Mouse (Mus musculus) splenic B cell, adult 2 months (primary cell): Measurements from ENCODE around the gene Itpr1.
A peak's percentile ranks its signal among the peaks of the same experiment; 100 is the strongest.

ENCODE experiments used
- DNase-seq: peaks from one replicate; pipeline ENCODE4 v3.0.0-alpha.2; 2011; ENCODE audit warnings: low read depth, low spot score
- H3K27me3 ChIP-seq: 2 replicates; pipeline ENCODE4 v1.6.1; 2012; ENCODE audit warnings: mild to moderate bottlenecking, low read length, moderate library complexity, mixed read lengths; ENCODE audit not compliant: control insufficient read depth, poor library complexity, insufficient read depth, severe bottlenecking
- H3K36me3 ChIP-seq: 2 replicates; pipeline ENCODE4 v1.6.1; 2012; ENCODE audit warnings: mild to moderate bottlenecking, low read length, moderate library complexity, mixed read lengths; ENCODE audit not compliant: control insufficient read depth, poor library complexity, insufficient read depth, severe bottlenecking

Itpr1 gene

DNA sequence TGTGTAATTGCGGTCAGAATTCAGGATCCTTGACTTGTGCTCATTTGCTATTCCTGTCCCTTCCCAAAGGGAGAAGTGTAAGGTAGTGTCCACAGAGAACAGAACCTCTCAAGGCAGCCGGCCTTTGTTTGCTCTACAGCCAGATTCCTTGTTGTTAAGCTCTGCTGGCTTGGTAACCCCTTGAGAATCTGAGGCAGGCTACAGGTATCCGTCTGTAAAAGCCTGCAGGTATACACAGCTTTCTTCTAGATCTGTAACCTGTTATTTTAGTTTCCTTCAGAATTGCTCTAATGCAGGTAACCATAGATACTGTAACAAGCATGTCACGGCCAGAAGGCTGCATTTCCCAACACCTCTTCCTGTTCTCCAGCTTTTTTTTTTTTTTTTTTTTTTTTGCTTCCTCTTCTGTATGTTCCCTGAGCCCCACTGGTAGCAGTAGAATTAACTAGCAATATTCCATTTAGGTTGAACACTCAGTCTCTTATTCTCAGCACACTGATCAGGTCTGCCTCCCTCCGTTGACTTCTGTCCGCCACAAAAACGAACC, 158.5 kb downstream of the Itpr1 start:
- H3K27me3 ChIP-seq: no peaks in the 10 kb centered on the region

DNA sequence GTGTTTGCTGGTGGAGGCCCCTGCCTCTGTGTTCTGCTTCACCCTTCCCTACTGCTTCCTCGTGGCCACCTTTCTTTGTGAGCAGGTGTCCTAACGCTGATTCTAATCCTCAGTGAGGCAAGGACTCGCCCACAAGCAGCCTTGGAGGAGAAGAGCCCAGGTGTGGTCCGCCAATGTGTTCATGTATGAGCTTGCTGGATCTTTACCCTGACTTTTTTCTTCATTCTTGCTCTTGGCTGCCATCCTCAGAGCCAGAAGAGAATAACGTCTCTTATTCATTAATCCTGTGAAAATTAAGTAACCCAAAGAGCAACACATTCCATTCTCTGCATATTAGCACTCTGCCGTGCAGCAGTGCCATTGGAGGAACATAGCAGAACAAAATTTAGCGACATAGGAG, 161.1 kb downstream of the Itpr1 start:
- H3K36me3 ChIP-seq: peaks cover 14% of the 10 kb centered on the region
- DNase-seq: peak; percentile 3
- no peaks in the 10 kb centered on the region for H3K27me3 ChIP-seq

More for the DNA sequence above, 158.5 kb downstream of the Itpr1 start:
- no peak for DNase-seq
- H3K36me3 ChIP-seq: peaks cover 6% of the 10 kb centered on the region

DNA sequence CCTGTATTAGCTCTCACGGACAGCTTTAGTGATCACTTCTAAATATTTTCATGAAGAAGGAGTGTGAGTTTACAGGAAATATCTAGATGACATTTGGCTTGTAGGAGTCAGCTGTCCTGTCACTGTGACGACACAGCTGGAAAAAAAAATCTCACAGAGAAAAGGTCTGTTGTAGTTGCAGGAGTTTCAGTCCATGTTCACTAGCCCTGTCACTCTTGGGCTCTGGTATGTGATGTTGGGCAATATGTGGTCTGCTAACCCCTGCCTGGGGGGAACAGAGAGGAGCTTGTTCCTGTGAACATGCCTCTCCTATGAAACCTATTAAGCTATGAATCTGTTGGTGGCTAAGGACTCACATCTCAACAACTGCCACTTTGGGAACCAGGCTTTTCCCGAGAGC, 166.1 kb downstream of the Itpr1 start:
- H3K27me3 ChIP-seq: no peaks in the 10 kb centered on the region
- DNase-seq: no peak
- peaks cover 27% of the 10 kb centered on the region for H3K36me3 ChIP-seq

DNA sequence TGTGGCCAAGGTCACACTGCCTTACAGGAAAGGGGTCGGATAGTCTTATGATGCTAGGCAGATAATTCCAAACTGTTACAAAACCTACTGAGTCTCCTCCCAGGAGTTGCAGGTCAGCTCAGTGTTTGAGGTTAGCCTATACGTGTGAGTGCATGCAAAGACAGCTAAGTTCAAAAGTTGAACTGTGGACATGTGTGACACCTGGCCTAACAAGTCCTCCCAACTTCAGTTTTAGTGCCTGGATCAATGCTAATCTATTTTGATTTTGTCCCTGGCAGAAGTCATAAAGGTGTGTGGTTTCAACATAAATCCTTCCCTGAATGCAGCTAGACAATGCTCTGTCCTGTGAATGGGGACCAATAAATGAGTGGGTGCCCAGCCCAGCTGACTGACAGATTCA, 167.3 kb downstream of the Itpr1 start:
- Histone ChIP-seq H3K27me3 (no peaks in the 10 kb centered on the region), H3K36me3 (peaks cover 29% of the 10 kb centered on the region)
- DNase-seq: no peak

DNA sequence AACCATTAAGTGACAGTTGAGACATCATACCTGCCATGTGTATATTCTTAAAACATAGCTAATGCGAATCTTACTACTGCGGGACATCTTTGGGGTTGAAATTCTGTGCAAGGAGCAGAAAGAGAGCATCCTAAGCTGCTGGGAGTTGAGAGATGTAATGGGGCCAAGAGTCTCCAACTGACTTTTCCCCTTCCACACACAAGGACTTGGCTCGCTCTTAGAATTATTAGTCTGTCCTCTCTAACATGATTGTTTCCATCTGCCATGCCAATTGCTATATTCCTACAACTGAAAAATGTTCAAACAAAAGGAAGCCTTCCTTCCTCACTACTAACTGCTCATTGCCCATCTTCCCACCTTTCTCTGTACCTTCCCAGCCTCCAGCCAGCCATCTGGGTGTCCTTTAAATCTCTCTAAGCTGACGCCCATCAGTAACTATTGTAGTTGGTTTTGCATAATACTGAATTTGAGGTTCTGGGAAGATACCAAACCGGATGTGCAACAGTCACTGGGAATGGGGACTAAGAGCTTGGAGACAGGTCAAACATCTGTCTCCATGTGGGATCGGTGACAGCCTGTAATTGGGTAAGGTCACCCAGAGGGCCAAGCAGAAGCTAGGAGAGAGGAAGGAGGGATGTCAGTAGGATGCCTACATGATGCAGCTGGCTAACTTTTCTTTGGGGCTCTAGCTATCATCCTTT, 177.9 kb downstream of the Itpr1 start:
- Histone ChIP-seq H3K27me3 (no peaks in the 10 kb centered on the region), H3K36me3 (peaks cover 19% of the 10 kb centered on the region)
- no peak for DNase-seq

DNA sequence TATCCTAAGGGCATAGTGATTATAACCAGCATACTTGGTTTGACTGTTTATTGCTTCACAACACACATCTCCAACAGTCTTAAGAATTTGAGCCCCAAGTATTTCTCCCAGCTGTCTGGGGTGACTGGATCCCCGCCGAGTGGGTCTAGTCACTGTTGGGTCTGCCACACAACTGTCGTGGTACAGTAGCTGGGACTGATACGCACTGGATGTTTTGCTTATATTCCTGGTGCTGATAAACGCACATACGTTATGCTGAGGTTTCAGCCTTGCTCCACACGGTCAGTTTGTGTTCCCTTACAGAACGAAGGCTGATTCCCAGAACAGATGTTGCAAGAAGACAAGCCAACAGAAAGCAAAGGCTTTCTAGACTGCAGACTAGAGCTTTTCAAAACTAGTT, 180.2 kb downstream of the Itpr1 start:
- no peaks in the 10 kb centered on the region for H3K27me3 ChIP-seq
- DNase-seq: no peak
- peaks cover 27% of the 10 kb centered on the region for H3K36me3 ChIP-seq

DNA sequence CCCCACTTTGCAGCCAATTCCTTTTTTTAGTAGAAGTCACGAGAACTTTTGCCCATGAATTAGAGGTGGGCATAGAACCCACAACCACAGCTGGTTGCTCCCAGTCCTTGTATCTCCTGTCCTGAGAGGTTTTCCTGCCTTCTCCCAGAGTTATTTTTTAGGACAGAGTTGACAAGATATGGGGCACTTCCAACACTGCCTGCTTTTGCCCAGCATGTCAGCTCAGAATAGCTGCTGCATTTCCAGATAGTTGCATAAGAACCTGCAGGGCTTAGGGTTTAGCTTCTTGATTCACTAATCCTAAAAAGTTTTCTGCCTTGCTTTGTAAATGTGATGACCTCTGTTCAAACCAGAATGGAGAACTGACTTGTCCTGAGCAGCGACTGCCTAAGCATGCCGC, 185.1 kb downstream of the Itpr1 start:
- no peaks in the 10 kb centered on the region for H3K27me3 ChIP-seq
- H3K36me3 ChIP-seq: peaks cover 19% of the 10 kb centered on the region
- no peak for DNase-seq

DNA sequence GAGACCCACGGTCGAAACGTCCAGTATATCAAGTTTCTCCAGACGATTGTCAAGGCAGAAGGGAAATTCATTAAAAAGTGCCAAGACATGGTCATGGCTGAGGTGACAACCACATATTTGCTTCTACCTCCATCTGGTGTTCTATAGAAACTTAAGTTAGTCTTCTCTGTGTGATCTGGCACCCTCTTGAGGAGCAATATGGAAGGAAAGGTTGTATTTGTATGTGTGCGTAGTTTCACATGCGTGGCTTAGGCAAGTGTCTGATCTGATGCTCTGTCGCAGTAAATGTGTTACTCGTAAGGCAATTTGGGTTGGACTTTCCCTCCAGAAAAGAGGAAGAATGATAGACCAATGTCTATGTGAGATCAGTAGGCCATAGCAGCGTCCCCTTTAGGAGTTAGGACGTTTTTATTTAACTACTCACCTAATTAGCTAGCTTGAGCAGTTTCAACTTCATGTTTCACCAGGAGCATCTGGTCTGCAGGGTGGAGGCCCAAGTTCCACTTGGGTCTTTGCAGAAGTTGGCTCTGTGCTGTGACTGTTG, 188.6 kb downstream of the Itpr1 start:
- Histone ChIP-seq H3K36me3 (peaks cover 20% of the 10 kb centered on the region), H3K27me3 (no peaks in the 10 kb centered on the region)
- DNase-seq: peak; percentile 67

DNA sequence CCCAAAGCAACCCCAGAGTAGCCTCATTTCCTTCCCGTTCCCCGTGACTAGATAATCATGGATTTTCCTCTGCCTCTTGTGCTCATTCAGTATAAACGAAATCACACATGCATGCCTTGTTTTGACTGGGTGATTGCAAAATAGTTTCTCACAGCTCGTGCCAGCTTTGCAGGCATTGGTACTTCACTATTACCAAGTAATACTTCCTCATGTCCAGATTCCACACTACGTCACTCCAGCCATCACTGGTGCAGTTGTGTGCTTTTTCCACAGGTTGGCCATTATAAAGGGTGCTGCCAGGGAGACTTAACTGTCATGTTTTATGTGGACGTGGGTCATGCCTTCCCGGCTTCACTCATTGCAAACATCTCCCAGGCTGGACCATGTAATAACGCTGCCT, 191.8 kb downstream of the Itpr1 start:
- Histone ChIP-seq H3K36me3 (peaks cover 16% of the 10 kb centered on the region), H3K27me3 (no peaks in the 10 kb centered on the region)
- DNase-seq: no peak

DNA sequence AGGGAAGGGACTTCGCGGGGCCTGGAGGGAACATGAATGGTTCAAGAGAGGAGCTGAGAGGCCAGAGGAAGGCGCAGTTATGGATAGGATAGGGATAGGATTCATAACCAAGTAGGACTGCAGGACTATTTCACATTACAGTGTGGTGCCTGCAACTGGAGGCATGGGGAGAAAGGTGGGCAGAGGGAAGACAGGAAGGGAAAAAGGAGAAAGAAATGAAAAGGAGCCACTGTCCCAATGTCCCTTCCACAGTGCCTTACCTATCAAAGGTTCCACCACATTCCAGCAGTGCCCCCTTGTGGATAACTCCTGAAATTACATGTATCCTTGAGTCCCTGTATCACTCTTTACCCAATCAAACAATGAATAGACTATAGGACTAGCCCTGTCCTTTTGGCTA, 195.2 kb downstream of the Itpr1 start:
- H3K27me3 ChIP-seq: no peaks in the 10 kb centered on the region
- DNase-seq: peak; percentile 80
- H3K36me3 ChIP-seq: peaks cover 19% of the 10 kb centered on the region

DNA sequence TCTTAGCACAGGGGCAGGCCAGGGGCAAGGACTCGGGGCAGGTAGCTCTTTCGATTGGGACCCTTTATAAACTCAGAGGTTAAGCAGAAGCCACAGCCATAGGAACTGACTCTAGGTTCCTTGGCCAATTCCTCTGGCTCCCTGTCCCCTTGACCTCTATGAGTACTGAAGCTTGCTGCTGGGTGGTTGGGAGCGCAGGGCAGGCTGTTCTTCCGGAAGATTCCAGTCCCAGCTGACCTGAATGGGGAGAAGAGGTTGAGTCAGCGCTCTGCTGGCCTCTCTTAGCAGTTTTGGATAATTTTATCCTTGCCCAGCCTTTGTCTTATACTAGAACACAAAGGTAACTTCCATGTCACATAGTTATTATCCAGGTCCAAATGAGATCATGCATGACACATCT, 195.8 kb downstream of the Itpr1 start:
- DNase-seq: no peak
- H3K27me3 ChIP-seq: no peaks in the 10 kb centered on the region
- peaks cover 19% of the 10 kb centered on the region for H3K36me3 ChIP-seq

DNA sequence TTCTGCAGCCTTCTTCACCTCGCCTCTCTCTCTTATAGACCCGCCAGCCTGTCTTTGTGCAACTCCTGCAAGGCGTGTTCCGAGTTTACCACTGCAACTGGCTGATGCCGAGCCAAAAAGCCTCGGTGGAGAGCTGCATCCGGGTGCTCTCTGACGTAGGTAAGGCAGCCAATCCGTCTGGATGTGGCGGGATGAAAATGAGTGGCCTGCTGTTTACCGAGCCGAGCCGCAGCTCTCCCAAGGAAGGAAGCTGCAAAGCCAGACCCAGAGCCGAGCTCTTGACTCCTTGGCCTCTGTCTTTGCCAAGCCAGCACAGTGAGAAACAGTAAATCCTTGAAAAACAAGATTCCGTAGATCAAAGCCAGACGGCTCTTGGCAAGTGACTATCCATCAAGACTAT, 197.9 kb downstream of the Itpr1 start:
- no peaks in the 10 kb centered on the region for H3K27me3 ChIP-seq
- H3K36me3 ChIP-seq: peaks cover 21% of the 10 kb centered on the region
- DNase-seq: no peak

DNA sequence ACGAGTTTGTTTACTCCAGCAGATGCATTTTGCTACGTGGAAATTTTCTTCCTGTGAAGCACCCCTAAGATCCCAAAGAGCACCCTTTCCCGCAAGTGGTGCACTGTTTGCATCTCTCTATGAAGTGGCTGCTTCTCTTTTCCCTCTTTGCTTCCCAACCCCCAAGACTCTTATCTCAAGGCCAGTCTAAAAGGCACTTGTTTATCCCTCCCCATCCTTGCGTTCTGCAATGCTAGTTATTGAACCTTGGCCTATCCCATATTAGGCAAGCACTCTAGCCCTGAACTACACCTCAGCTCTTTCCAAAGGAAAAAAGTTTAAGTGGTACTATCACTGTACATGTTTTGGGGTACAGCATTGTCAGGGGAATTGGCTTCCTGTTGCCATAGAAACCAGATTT, 198.3 kb downstream of the Itpr1 start:
- Histone ChIP-seq H3K36me3 (peaks cover 17% of the 10 kb centered on the region), H3K27me3 (no peaks in the 10 kb centered on the region)
- DNase-seq: no peak

DNA sequence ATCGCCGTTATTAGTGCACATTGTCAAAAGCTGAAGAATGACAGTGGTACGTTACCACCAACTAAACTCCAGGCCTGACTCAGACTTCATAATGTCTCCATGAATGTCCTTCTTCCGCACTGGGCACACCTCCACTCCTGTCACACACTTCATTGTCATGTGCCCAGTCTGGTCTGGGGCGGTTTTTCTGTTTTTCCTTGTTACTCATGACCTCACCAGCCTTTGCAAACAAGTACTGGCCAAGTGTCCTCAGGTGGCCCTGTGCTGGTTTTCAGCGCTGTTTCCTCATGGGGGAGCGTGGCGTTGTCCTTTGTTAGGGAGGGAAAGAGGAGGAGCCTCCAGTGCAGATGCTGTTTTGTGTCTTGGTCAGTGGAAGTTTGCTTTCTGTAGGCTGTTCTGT, 200.1 kb downstream of the Itpr1 start:
- peaks cover 14% of the 10 kb centered on the region for H3K36me3 ChIP-seq
- no peak for DNase-seq
- no peaks in the 10 kb centered on the region for H3K27me3 ChIP-seq

DNA sequence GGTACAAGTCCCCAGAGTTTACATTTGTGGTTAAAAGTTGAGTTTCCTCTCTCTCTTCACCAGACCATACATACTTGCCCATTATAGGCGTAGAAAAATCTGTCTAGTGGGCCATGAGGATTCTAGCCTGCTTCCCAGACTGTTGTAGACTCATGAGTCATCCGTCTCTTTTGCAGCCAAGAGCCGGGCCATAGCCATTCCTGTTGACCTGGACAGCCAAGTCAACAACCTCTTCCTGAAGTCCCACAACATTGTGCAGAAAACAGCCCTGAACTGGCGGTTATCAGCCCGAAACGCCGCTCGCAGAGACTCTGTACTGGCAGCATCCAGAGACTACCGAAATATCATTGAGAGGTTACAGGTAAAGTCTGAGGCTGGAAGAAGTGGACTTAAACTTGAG, 200.7 kb downstream of the Itpr1 start:
- Histone ChIP-seq H3K27me3 (no peaks in the 10 kb centered on the region), H3K36me3 (peaks cover 14% of the 10 kb centered on the region)
- no peak for DNase-seq

DNA sequence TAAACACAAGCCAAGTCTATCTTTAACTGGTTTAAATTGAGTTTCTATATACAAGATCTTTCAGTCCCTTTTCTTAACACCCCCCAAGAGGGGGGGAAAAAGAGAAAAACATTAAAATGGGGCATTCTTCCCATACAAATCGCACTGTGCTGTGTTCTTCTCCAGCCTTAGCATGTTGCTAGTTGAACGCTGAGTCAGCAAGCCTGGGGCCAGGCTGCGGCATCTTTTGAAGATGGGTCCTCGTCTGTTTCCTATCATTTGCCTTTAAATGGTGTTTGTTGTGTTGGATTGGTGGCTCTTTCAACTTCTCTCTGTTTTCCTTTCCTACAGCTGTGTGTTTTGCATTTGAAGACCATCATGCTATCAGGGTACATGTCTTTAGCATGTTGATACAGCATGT, 203.0 kb downstream of the Itpr1 start:
- H3K27me3 ChIP-seq: no peaks in the 10 kb centered on the region
- DNase-seq: no peak
- H3K36me3 ChIP-seq: peaks cover 13% of the 10 kb centered on the region
